In genomic region chr10:78447396-78447795, GRCm38 (mm10) we compare ENCODE assay signal across 22 mouse cellular contexts. TPM values are rescaled to one million over a fixed set of nuclear protein-coding genes. Genes with fewer than 3 reads are reported as not detected.
DNase-seq lines count a peak whose midpoint lies in the region; ATAC-seq and TF ChIP-seq lines count a peak whose summit lies in the region.
"Had no signal": no experiment of that assay in that cellular context is flagged by ENCODE, and none has a peak within 500 bp of the region (broad histone marks: within the 10 kb centered on the region; RNA-seq: fewer than 3 reads in every experiment).

No protein-coding gene starts in this region.

- no peaks in the 10 kb centered on the region for H3K27me3 ChIP-seq in kidney, embryonic 16.5 days (ENCODE audit: insufficient read depth, low read length)
- no peaks in the 10 kb centered on the region for H3K27me3 ChIP-seq in kidney, embryonic 14.5 days (ENCODE audit: control insufficient read depth, insufficient read depth, low read length)
- H3K27me3 ChIP-seq: forebrain, embryonic 13.5 days; hindbrain, embryonic 12.5 days; hindbrain, embryonic 15.5 days had no signal

- no peak for TF ChIP-seq CTCF in layer of hippocampus, adult 2 months (conservative IDR thresholded peaks at IDR 0.05)

- no peaks in the 10 kb centered on the region for H3K4me1 ChIP-seq in kidney, embryonic 16.5 days (ENCODE audit: insufficient read depth, low read length)
- H3K4me1 ChIP-seq in kidney, embryonic 14.5 days (ENCODE audit: control insufficient read depth, insufficient read depth, low read length): no peaks in the 10 kb centered on the region
- H3K4me1 ChIP-seq: forebrain, embryonic 13.5 days had no signal

- H3K27ac ChIP-seq in kidney, embryonic 16.5 days (ENCODE audit: low read length): no peak overlapping the region
- H3K27ac ChIP-seq in kidney, embryonic 14.5 days (ENCODE audit: low read depth, low read length): no peak overlapping the region
- peak overlapping the region; percentile 18; the same call in 1 of the 2 replicates for H3K27ac ChIP-seq in layer of hippocampus, adult 2 months
- H3K27ac ChIP-seq: forebrain, embryonic 10.5 days; forebrain, embryonic 13.5 days; heart, adult 2 months; hindbrain, embryonic 12.5 days; hindbrain, embryonic 15.5 days had no signal

- DNase-seq in kidney, adult 11 months: peak; percentile 70
- DNase-seq in kidney, adult 9 months: peak; percentile 58
- DNase-seq in layer of hippocampus, adult 2 months (ENCODE audit: low spot score in 2 of 2): no peak
- no peak for DNase-seq in layer of hippocampus, adult 18-20 months (ENCODE audit: low spot score in 2 of 2)
- DNase-seq: adrenal gland, adult 8-10 months; adrenal gland, postnatal 25 days; cerebellum, adult 11-12 months; cerebellum, adult 8-10 months; cerebellum, postnatal 10 days; cerebellum, postnatal 36 days; gastrocnemius, postnatal 10 days; gastrocnemius, postnatal 36 days; heart, adult 2 months had no signal

- no peak overlapping the region for H3K4me3 ChIP-seq in kidney, embryonic 16.5 days (ENCODE audit: low read length)
- no peak overlapping the region for H3K4me3 ChIP-seq in kidney, embryonic 14.5 days (ENCODE audit: low read length)
- no peak overlapping the region for H3K4me3 ChIP-seq in layer of hippocampus, adult 2 months
- H3K4me3 ChIP-seq: forebrain, embryonic 10.5 days; forebrain, embryonic 13.5 days; heart, adult 2 months; hindbrain, embryonic 12.5 days; hindbrain, embryonic 15.5 days had no signal

- H3K4me2 ChIP-seq in kidney, embryonic 16.5 days (replicated peaks; ENCODE audit: low read depth, low read length): no peak overlapping the region
- H3K4me2 ChIP-seq in kidney, embryonic 14.5 days (replicated peaks; ENCODE audit: low read depth, low read length): no peak overlapping the region
- H3K4me2 ChIP-seq: forebrain, embryonic 13.5 days; heart, embryonic 11.5 days; hindbrain, embryonic 12.5 days; hindbrain, embryonic 15.5 days had no signal

- no peaks in the 10 kb centered on the region for H3K9me3 ChIP-seq in kidney, embryonic 16.5 days (ENCODE audit: low read length)
- H3K9me3 ChIP-seq in kidney, embryonic 14.5 days (ENCODE audit: control insufficient read depth, low read length): no peaks in the 10 kb centered on the region
- H3K9me3 ChIP-seq: forebrain, embryonic 10.5 days; forebrain, embryonic 13.5 days; hindbrain, embryonic 12.5 days; hindbrain, embryonic 15.5 days had no signal

- H3K9ac ChIP-seq in kidney, embryonic 16.5 days (replicated peaks; ENCODE audit: low read length): no peak overlapping the region
- H3K9ac ChIP-seq in kidney, embryonic 14.5 days (ENCODE audit: low read depth, low read length): no peak overlapping the region
- H3K9ac ChIP-seq: forebrain, embryonic 13.5 days; hindbrain, embryonic 12.5 days; hindbrain, embryonic 15.5 days had no signal

- no peak for ATAC-seq in kidney, embryonic 16.5 days (ENCODE audit: low FRiP score, low TSS enrichment)
- ATAC-seq in kidney, embryonic 14.5 days (ENCODE audit: low FRiP score, low TSS enrichment): no peak
- ATAC-seq: activated CD4-positive, CD25-positive, alpha-beta regulatory T cell, adult 4 months; forebrain, embryonic 13.5 days; forebrain, embryonic 16.5 days had no signal

- 78% methylated on average over 3 of the region's 3 CpGs for WGBS in kidney, embryonic 16.5 days
- 81% methylated on average over 3 of the region's 3 CpGs for WGBS in kidney, embryonic 14.5 days

- H3K36me3 ChIP-seq in kidney, embryonic 16.5 days (ENCODE audit: insufficient read depth, low read length): peaks cover 41% of the 10 kb centered on the region
- peaks cover 21% of the 10 kb centered on the region; the same call in 1 of the 2 replicates for H3K36me3 ChIP-seq in kidney, embryonic 14.5 days (ENCODE audit: control insufficient read depth, insufficient read depth, low read length)

RNA-seq across cellular contexts. Expression of gene Pdxk, which starts 17.4 kb away (rescaled TPM):
- 28.4 and 29.8 TPM in 2 replicates for polyA plus RNA-seq in kidney, embryonic 16.5 days (2015; fragmentation: Nextera tagmentation; extraction: Ambion mirVana)
- polyA plus RNA-seq in kidney, embryonic 14.5 days (2014; fragmentation: Nextera tagmentation; extraction: Ambion mirVana): 6.9 and 13.2 TPM in 2 replicates
- total RNA-seq in layer of hippocampus, adult 2 months (2021): 10 to 100 TPM; 95.6 to 96.1 TPM
- 100 to 1,000 TPM in 1 of 2 experiments, 10 to 100 TPM in 1; 99.5 to 106 TPM for total RNA-seq in layer of hippocampus, adult 18-20 months (2021)

RNA-seq across cellular contexts. Expression of gene Cstb, which starts 21.9 kb away (rescaled TPM):
- polyA plus RNA-seq in kidney, embryonic 16.5 days (2015; fragmentation: Nextera tagmentation; extraction: Ambion mirVana): 191 and 193 TPM in 2 replicates
- 206 and 270 TPM in 2 replicates for polyA plus RNA-seq in kidney, embryonic 14.5 days (2014; fragmentation: Nextera tagmentation; extraction: Ambion mirVana)
- 10 to 100 TPM; 29.9 to 34.9 TPM for total RNA-seq in layer of hippocampus, adult 2 months (2021)
- 10 to 100 TPM; 39.1 to 40.5 TPM for total RNA-seq in layer of hippocampus, adult 18-20 months (2021)

RNA-seq across cellular contexts. Expression of gene Rrp1, which starts 34.6 kb away (rescaled TPM):
- polyA plus RNA-seq in kidney, embryonic 16.5 days (2015; fragmentation: Nextera tagmentation; extraction: Ambion mirVana): 325 and 328 TPM in 2 replicates
- 228 and 265 TPM in 2 replicates for polyA plus RNA-seq in kidney, embryonic 14.5 days (2014; fragmentation: Nextera tagmentation; extraction: Ambion mirVana)
- 100 to 1,000 TPM; 352 to 358 TPM for total RNA-seq in layer of hippocampus, adult 2 months (2021)
- 100 to 1,000 TPM; 361 to 370 TPM for total RNA-seq in layer of hippocampus, adult 18-20 months (2021)

Comparison
In these comparisons a context has a peak if more than half of its experiments do, and no peak if none do; other contexts are left out.
1. DNase-seq: peak in kidney, adult 11 months (single experiment) and kidney, adult 9 months (single experiment); none in layer of hippocampus, adult 2 months (0 of 2) and layer of hippocampus, adult 18-20 months (0 of 2).